ENCODE assay signal across 9 mouse cellular contexts in genomic region chr5:102149481-102150129, GRCm38 (mm10).
DNase-seq lines count a peak whose midpoint lies in the region; ATAC-seq and TF ChIP-seq lines count a peak whose summit lies in the region.
"Had no signal": no experiment of that assay in that cellular context is flagged by ENCODE, and none has a peak within 500 bp of the region (broad histone marks: within the 10 kb centered on the region; RNA-seq: fewer than 3 reads in every experiment).

No protein-coding gene starts in this region.

- H3ac ChIP-seq in C2C12 (ENCODE audit: control insufficient read depth, insufficient read length, low read depth): no peak overlapping the region

- H3K27me3 ChIP-seq in C2C12 (ENCODE audit: control insufficient read depth, insufficient read depth, insufficient read length): peaks cover 9% of the 10 kb centered on the region
- H3K27me3 ChIP-seq in liver, postnatal 0 days (ENCODE audit: insufficient read depth, low read length): no peaks in the 10 kb centered on the region
- H3K27me3 ChIP-seq: heart, embryonic 15.5 days had no signal

- ATAC-seq in liver, postnatal 0 days: no peak

- no peak overlapping the region for H3K27ac ChIP-seq in liver, postnatal 0 days (ENCODE audit: low read depth)
- H3K27ac ChIP-seq: heart, embryonic 15.5 days had no signal

- intact Hi-C loops in gastrocnemius, postnatal 14 days (cut with DNase I; ENCODE audit: low total_unique reads): loop anchor here (5.0 kb wide), 1 partner anchor 728 kb away; no protein-coding TSS in a partner anchor

- no peaks in the 10 kb centered on the region for H3K9me3 ChIP-seq in liver, postnatal 0 days (ENCODE audit: low read length)
- H3K9me3 ChIP-seq: heart, embryonic 15.5 days had no signal

- no peaks in the 10 kb centered on the region for H3K79me2 ChIP-seq in C2C12 (ENCODE audit: control insufficient read depth, insufficient read depth)

- TF ChIP-seq CTCF in C2C12 (IDR thresholded peaks at IDR 0.05; ENCODE audit: control insufficient read depth, insufficient read depth, insufficient read length): peak; percentile 64
- peak; percentile 90 for TF ChIP-seq CTCF in liver, postnatal 0 days (IDR thresholded peaks at IDR 0.05; ENCODE audit: low read depth)

- no peak overlapping the region for H3K9ac ChIP-seq in liver, postnatal 0 days (replicated peaks)
- H3K9ac ChIP-seq: heart, embryonic 15.5 days had no signal

- no peaks in the 10 kb centered on the region for H3K4me1 ChIP-seq in liver, postnatal 0 days (ENCODE audit: insufficient read depth)
- H3K4me1 ChIP-seq: heart, embryonic 15.5 days had no signal

- DNase-seq in adrenal gland, adult 18-20 months (ENCODE audit: low spot score in 2 of 2): peak; percentile 70
- DNase-seq in embryo, embryonic 10 days (ENCODE audit: low spot score): peak; percentile 94
- peak; percentile 67 for DNase-seq in gastrocnemius, postnatal 14 days
- DNase-seq in large intestine, adult 2 months (ENCODE audit: low read depth, low spot score): peak; percentile 7
- DNase-seq in liver, postnatal 0 days: peak; percentile 75
- DNase-seq in ovary, postnatal 14 days (ENCODE audit: low spot score): peak; percentile 69
- DNase-seq in urinary bladder, adult 2 months (ENCODE audit: low spot score): peak; percentile 36

- H3K4me2 ChIP-seq in liver, postnatal 0 days (ENCODE audit: low read depth, low read length): no peak overlapping the region
- H3K4me2 ChIP-seq: heart, embryonic 15.5 days had no signal

- TF ChIP-seq EP300 in liver, postnatal 0 days (IDR thresholded peaks at IDR 0.05; ENCODE audit: low read depth): no peak

- H3K4me3 ChIP-seq in C2C12 (ENCODE audit: insufficient read depth, poor library complexity, severe bottlenecking): no peak overlapping the region
- H3K4me3 ChIP-seq in liver, postnatal 0 days (ENCODE audit: low read depth, low read length): no peak overlapping the region
- H3K4me3 ChIP-seq: heart, embryonic 15.5 days had no signal

- H3K36me3 ChIP-seq in C2C12 (ENCODE audit: control insufficient read depth, insufficient read depth): no peaks in the 10 kb centered on the region
- no peaks in the 10 kb centered on the region for H3K36me3 ChIP-seq in liver, postnatal 0 days (replicated peaks; ENCODE audit: insufficient read depth, low read length)
- H3K36me3 ChIP-seq: heart, embryonic 15.5 days had no signal

- WGBS in large intestine, adult 2 months: 42% methylated on average over 14 of the region's 14 CpGs
- 45% methylated on average over 14 of the region's 14 CpGs for WGBS in liver, postnatal 0 days (ENCODE audit: insufficient replicate concordance)

- no peaks in the 10 kb centered on the region for H3K79me3 ChIP-seq in C2C12 (ENCODE audit: low read depth)

TF ChIP-seq in C2C12, 6 proteins besides CTCF, POLR2A, EP300 and RAD21:
- TF ChIP-seq USF1 (IDR thresholded peaks at IDR 0.05; ENCODE audit: low read depth) (no peak), CEBPB (IDR thresholded peaks at IDR 0.05; ENCODE audit: low read depth) (no peak), MYOG (IDR thresholded peaks at IDR 0.05; ENCODE audit: control insufficient read depth, extremely low read depth, insufficient read length) (no peak), MYOD1 (IDR thresholded peaks at IDR 0.05; ENCODE audit: control insufficient read depth, insufficient read length, low read depth) (no peak), FOSL1 (IDR thresholded peaks at IDR 0.05; ENCODE audit: insufficient read depth, low read length, poor library complexity, severe bottlenecking) (no peak), MAX (IDR thresholded peaks at IDR 0.05) (no peak)

Comparison
In these comparisons a context has a peak if more than half of its experiments do, and no peak if none do; other contexts are left out.
1. DNase-seq: peak in every context shown above with its lines; median percentile 94 in embryo, embryonic 10 days; 75 in liver, postnatal 0 days; 70 in adrenal gland, adult 18-20 months; 69 in ovary, postnatal 14 days; 67 in gastrocnemius, postnatal 14 days; 36 in urinary bladder, adult 2 months; 7 in large intestine, adult 2 months.